Mouse (Mus musculus) spleen, postnatal 36 days (tissue): Measurements from ENCODE around the gene AW549877.

Experiments
- DNase-seq, 2 experiments: peaks; one replicate each; pipeline ENCODE4 v3.0.0; 2022; ENCODE audit warnings: low spot score in 2 of 2, mixed read lengths in 1 of 2

The AW549877 gene

DNA sequence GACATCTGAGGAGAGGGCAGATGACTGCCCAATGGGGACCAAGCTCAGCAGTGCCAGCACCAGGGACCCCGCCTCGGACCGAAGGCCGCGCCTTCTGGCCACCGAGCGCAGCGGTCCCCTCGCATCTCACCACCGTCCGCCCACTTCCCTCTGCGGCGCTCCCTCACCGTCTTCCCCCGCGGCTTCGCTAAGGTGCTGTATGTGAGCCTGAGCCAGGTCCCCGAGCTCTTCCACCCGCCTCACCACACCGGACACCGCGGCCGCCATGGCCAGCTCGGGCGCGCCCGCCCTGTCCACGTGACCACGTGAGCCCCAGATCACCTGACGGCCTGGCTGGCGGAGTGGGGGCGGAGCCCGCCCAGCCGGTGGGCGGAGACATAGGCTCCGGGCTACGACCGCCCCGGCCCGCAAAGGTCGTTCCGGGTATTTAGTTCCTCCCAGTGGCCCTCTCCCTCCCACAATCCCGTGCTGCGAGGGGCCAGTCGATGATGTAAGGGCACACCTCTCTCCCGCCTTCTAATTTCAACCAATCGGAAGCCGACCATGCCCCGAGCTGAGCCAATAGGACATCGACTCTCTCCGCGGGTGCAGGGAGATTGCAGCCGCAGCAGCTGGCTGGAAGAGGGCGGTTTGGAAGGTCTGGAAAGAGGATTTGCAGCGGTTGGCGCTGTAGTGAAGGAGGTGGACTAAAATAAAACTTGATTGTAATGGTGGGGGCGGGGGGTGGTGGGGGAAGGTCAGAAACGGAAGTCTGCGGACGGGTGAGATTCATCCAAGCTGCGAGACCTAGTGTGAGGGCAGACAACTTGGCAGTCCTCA, at the start of gene AW549877:
Gene AW549877 (minus strand): TSS at position 297 of the 819 bp plus-strand sequence.
- peak; percentile 99 for DNase-seq

DNA sequence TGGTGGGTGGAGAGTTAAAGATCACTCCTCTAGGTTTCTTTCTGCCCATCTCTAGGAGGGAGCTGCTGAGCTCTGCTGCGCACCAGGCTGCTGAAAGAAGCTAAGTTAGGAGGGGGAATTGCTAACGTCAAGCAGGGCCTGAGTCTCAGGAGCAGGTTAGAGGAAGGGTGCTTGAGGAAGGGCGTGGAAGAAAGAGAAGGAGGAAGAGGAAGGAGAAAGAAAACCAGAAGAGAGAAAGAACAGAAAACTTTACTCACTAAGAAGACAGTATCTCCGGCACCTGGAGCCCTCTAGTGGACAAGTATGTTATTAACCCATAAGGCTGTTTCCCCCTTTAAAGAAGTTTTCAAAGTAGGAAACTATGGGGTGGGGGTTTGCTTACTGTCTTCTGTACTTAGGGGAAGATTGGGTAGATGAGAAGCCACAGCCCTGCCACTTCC, 47.5 kb upstream of the AW549877 start:
- DNase-seq = peak; percentile 22 to 36

DNA sequence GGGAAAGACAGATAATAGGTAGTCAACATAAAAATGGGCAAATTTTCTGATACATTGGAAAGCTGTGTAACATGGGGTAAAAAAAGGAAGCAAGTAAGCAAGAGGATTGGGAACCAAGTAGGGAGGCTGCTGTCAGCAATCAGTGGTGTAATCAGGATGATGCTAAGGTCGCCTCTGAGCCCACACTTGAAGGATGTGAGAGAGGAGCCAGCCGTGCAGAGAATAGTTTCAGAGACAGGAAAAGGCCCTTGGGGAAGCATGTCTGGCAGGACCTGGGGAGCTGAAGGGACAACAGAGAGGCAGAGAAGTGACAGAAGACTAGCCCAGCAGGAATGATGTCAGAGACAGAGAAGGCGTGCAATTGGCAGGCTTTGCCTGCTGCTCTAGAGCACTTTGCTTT, 46.9 kb upstream of the AW549877 start:
- DNase-seq = no peak

DNA sequence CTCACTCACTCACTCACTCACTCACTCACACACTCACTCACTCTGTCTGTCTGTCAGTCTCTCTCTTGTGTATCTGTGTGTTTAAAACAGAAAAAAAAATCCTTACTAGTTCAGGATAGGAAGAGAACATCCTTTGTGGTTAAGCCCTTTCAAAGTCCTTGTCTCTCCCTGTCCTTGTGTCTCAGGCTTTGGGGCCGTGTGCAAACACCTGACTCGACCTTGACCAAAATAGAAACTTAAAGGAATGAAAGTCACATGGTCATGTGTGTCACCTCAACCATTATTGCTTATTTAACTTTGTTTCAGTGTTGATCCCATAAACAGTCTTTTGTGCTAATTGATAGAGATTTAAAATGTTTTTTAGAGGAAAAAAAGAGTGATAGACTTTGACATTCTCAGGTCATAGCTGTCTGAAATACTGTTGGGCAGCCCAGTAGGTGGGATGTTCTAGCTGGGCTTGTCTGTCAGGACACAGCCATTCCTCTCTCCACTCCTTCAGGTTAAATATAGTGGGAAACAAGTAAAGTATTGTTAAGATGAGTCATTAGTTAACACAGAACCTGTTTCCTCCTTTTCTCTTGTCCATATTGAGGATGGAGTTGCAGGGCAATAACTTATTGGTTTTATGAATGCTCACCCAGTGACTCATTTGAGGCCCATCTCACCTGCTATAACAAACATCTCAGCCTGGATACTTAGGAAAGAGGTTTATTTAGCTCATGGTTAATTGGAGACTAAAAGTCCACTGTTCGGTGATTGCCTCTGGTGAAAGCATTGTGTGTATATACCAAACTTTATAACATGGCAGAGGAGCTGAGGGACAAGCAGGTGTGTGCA, 37.8 kb upstream of the AW549877 start:
- DNase-seq = no peak

DNA sequence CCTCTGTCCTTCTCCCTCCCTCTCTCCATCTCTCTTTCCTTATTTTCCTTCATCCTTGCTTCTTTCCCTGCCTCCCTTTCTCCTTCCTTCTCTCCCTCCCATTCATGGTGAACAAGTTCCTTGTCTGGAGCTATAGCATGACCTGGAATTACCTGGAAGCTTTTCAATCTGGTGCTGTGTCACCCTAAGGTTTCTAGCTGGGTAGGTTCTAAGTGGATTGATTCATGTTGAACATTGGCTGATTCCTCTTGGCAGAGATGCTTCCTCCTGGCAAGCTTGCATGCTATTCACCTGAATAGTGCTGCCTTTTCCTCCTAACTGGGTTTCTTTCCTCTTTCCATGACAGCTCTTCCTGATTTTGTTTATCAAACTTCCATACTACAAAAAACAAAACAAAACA, 33.4 kb upstream of the AW549877 start:
- DNase-seq = no peak

DNA sequence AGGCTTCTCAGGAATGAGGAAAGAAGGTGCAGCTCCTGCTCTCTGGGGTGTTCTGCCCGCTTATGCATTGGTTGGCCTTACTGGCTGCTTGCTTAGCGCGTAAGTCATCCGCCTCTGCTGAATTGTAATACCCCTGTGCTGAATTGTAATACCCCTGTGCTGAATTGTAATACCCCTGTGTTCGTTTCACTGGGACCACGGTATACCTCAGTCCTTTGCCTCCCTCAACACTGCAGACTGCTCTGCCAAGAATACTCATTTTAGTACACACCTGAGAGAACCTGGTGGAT, 32.8 kb upstream of the AW549877 start:
- no peak for DNase-seq

DNA sequence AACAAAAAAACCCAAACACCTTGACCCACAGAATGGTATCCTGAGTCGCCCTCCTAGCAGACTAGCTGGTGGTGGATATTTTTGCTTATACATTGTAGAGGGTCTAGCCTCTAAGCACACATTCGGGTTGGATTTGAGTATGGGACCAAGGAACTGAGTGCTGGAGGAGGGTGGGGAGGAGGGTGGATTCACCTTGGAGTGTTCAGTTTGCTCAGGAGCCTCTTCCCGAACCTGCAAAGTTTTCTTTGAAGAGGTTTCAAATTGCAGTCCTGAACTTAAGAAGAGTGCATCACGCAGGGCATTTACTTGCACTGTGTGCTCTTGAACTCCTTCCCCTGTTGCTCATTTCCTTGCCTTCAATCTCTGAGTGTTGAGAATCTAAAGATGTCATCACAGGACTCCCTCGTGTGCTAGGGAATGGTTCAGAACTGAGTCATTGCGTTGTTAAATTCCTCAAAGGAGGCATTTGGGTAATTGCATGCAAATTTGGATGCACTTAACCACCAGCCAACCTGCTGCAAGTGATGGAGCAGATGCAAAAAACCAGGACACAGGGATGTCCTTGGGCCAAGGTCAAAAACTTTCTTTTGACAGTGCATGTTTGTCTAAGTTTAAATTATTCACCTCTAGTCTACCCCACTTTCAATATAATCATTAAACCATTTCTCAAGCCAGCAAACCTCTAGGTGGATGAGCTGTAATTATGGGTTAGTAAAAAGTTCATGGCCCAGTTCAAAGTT, 32.3 kb upstream of the AW549877 start:
- DNase-seq = no peak

DNA sequence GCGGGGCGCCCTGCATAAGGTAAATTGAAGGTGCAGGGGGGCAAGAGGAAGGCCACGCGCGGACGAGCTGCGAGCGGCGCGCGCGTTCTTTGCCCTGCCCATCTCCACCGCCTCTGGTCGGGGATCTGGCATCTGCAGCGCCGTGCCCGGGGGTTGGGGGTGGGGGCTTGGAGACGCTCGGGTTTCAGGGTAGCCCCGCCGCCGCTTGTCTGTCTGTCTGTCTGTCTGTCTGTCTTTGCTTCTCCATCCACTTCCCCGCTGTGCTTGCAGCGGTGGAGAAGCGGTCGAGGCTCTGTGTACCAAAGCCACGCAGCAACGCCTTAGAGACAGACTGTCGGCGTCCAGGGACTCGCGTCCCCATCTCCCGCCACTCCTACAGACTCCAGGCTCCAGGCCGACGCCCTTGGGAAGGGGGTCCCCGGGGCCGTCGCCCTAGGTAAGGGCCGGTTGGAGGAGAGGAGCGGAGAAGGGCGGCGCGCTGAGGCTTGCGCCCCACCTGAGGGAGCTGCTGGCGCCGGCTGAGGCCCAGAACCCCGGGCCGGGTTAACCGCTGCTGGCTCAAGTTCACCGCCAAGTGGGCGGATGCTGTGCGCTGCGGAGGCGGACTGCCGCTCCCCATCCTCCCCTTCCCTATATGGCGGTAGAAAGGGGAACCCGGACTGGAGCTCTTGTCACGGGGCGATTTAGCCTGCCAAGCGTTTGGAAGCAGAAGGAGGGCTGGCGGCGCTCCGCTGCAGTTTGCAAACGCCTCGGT, 31.5 kb upstream of the AW549877 start:
- peak; percentile 80 to 85 for DNase-seq

DNA sequence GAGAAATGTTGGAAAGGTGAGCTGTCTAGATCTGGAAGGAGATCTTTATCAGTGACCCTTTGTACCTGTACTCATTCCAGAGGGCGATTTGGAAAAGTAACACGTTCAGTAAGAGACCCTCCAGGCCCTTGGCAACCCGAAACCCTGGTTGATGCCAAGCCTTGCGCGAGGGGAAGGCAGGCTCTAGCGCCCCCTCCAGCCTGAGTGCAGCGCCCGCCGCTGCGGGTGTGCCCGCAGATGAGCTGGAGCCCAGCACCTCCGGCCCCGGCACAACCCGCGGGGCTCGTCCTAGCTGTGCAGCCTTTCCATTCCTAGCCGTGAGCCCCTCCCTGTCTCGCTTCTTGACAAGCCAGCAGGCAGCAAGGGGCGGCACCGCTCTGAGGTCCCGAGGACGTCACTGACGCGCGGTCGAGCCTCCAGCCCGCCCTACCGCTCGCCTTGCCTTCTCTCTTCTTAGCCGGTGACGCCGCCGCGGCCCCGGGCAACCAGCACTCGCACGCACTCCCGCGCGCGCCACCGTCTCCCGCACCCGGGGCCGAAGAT, 30.8 kb upstream of the AW549877 start, which contains the start of gene Oxct1:
Gene Oxct1 (plus strand): TSS at position 153 of the 543 bp plus-strand sequence.
- DNase-seq = peak; percentile 83 to 85

DNA sequence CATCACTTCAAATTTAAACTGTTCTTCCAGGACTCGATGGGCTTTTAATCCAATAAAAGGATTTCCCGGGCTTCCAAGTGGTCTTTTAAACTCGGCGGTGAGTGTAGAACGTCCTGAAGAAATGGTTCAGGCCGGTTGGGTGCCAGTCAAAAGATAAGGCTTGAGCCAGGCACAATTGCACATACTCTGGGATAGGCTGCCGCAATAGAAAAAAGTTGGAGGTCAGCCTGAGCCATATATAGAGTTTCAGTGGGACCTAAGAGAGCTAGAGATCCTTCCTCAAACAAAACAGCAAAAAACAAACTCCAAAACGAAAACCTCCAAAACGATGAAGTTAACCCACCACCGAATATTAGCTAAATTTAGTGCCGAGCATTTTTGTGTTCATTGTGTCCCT, 30.0 kb upstream of the AW549877 start:
- no peak for DNase-seq

DNA sequence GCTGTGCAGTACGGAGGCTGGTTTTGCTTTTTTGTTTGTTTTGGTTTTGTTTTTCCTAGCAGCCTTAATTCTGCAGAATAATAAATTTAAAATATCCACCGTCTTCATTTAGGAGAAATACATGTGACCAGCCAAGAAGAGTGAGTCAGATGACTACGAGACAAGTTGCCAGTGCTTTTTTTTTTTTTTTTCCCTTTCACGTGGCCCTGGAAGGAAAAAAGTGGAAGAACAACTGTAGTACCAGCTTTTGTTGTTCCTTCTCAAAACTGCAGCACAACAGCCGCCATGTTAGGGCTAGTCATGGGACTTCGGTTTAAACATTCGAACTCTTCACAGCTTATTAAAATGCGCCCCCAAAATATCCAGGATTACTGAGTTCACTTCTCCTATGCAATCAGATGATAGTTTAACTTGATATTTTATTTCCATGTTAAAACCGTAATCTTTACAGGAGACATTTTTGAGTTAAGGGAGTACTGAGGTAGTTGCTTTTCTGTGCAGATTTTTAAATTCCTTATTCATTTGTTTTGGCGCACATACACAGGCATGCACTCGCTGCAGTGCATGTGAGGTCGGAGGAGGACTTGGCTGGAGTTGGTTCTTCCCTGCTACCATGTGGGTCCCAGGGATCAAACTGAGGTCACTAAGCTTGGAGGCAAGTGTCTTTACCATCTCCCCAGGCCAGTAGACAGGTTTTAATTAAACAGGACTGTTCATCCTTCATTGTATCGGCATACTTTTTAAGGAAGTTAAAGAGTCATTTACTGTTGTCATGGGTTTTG, 29.4 kb upstream of the AW549877 start:
- DNase-seq = no peak

DNA sequence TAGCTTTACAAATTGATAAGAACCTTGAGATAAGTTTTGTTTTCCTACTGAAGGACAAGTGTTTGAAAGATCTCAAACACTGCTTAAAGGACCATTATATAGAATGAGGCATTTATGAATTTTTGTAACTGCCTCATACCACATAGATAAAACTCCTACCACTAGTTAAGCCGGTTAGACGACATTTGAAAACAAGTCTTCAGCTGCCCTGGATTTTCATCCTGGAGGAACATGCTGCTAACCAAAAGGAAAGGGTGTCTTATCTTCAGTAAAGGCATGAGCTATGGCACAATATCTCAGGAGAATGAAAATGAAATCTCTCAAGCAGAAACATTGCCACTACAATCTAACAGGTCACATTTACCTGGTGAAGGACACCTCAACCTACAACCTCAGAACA, 28.2 kb upstream of the AW549877 start:
- DNase-seq = no peak

DNA sequence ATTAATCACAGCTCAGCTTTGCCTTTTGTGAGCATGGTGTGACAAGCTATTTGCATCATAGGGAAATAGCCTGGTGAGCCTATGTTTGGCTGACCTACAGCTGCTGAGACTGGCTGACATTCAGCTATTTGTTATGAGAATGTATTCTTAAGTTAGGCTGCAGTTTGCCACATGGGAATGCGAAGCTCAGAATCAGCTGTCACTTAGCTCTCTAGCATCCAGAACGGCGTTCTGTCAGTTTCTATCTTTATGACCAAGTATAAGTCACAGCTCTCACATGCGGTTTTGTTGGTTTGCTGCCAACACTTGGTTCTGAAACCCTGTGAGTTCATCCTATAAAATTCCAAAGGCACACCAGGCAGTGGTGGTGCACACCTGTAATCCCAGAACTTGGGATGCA, 25.2 kb upstream of the AW549877 start:
- DNase-seq = no peak

DNA sequence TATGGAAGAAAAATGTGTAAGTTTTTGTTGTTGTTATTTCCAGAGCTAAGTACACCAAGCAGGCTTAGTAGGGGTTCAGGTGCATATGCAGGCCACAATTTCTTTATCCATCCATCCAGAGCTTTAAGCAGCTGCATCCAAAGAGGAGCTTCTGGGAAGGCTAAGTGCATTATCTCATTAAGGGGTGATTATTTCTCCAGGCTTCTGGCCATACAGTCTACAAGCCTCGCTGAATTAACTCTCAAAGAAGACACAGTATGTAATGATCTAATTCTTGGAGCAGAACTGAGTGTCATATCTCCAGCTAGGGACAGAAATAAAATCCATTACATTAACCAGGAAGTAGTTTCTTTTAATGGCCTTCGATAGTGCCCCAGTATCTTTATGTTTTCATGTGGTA, 18.3 kb upstream of the AW549877 start:
- no peak for DNase-seq

DNA sequence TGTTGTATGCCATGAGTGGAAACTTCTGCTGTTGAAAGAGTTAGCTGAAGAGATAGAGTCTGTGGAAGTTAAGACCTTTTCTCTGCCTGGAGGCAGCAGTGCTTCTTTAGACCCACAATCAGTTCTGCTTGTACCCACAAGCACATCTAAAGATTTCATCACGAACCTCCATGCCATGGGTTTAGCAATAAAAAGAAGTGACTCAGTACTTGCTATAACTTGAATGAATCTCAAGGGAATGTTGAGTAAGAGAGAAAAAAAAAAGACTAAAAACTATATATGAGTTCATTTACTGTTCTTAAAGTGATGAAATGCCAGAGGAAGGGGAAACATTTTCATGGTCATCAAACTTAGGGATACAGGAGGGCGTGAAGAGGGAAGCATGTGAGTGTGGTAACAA, 5.0 kb upstream of the AW549877 start:
- no peak for DNase-seq

DNA sequence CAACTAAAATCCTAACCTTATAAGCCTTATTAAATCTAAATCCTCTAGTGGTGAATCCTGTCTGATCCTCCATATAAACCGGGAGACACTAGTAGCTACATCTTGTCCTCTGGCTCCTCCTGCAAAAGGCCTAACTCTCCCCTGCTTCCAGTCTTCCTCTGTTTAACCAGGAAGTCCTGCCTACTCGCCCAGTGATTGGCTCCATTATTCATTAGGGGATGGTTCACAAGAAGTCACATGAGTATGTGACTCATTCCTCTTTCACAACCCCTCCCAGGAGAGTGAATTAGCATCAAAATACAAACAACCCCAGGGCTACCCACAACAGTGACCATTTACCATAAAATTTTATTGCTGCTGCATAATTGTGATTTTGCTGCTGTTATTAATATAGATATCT, 3.6 kb upstream of the AW549877 start:
- no peak for DNase-seq

DNA sequence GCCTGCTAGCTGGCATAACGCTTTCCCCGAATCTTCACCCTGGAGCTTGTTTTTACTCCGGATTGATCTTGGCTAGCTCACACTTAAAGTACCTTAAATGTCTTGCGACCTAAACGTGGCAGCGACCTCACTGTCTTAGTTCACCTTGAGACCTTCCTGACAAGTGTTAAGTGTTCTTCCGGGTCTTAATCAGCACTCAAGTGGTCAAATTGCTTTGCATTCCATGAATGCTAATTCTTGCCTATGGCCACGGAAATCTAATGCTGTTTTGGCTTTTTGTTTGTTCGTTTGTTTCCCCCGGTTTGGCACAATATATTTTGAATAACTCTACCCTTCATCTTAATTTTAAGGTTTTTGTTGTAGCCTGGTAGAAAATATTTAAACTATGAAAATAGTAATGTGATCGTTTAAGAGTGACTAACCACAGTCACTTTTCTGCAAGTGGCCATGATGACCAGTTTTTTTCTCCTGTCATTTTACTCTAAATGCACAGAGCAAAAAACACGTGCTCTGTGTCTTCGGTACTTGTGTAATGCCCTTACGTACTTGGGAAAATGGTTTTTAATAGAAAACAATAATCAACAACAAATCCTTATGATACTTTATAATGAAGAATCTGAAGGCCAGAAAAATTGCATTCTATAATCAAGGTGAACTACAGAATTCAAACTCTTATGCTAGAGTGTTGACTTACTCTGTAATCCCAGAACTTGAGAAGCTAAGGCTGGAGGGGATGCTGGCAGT, 895 bp upstream of the AW549877 start:
- DNase-seq = no peak

DNA sequence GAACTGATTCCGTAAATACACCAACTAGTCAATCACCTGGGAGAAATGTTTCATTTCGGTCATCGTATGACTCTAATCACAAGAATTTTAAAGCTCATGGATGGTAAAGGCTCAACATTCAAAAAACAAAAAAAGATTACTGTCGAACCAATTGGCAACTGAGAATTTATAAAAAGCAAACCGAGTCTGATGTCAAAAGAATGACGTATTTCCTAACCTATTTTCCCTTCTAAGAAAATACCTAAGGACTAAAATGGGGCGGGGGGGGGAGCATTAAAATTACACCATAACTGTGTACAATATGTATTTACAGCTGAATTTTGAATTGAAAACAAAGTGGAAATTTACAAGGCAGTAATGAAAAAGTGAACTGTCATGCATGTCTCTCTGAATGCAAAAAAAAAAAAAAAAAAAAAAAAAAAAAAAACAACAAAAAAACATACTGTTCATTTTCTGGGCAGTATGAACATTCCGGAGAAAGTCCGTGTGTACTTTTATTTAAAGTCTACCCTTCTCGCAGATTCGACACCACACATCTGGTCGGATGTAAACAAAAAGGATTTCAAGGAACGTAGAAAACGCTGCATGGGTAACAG, 594 bp downstream of the AW549877 start:
- no peak for DNase-seq

DNA sequence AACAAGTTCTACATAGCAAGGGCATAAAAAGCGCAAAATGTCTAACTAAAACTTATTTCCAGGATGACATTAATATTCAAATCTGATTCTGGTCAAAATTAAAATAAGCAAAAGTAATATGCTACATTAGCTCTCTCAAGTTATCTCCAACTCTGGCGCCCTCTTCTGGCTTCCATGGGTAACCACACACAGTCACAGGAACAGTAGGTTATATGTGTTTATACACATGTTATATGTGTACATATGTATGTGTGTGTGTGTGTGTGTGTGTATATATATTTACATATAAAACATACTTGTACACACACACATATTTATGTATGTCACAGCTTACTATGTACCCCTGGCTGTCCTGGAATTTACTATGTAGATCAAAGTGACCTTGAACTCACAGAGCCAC, 7.6 kb downstream of the AW549877 start:
- DNase-seq = peak; percentile 16 to 38
